Mouse (Mus musculus) spleen, postnatal 36 days (tissue): Measurements from ENCODE around the gene Ppef2.

Experiments used
- DNase-seq, 2 experiments: peaks; one replicate each; pipeline ENCODE4 v3.0.0; 2022; ENCODE audit warnings: low spot score in 2 of 2, mixed read lengths in 1 of 2

Gene Ppef2

GRCm38 (mm10) chr5:92256218-92256617 is at the start of gene Ppef2:
TSS of gene Ppef2 (minus strand) at chr5:92256278.
- DNase-seq: no peak

- no peak for DNase-seq
Observed at GRCm38 (mm10) chr5:92304291-92304690, 48.2 kb upstream of the Ppef2 start.

DNA sequence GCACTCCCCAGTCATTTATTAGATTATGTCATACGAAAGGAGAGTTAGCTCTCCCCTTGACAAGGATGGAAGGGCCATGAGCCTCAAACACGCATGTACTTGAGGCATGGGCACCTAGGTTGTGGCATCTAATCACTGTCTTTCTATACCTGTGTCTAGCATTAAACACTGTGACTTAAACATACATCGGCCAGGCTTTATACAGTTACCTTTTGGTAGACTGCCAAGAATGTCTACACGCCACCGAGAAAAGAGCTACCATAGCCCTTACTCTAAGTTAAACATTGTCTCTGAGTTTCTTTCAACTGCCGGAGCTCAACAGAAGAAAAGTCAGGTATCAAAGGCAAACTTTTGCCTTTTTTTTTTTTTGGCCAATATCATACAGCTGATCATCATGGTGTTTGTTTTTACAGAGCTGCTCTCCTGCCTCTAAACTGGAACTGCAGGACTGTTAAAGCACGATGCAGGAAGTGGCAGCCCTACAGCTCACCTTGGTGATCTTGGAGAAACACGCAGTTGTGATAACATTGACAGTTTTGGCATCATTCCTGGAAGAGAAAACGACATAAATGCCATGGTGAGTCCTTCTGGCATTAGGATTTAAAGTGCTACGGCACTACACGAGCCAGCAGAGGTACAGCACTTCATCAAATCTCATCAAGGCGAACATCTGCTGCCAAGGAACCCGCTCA is 46.2 kb upstream of the Ppef2 start:
- DNase-seq: no peak

- no peak for DNase-seq
Observed at GRCm38 (mm10) chr5:92294525-92294924, 38.4 kb upstream of the Ppef2 start.

DNA sequence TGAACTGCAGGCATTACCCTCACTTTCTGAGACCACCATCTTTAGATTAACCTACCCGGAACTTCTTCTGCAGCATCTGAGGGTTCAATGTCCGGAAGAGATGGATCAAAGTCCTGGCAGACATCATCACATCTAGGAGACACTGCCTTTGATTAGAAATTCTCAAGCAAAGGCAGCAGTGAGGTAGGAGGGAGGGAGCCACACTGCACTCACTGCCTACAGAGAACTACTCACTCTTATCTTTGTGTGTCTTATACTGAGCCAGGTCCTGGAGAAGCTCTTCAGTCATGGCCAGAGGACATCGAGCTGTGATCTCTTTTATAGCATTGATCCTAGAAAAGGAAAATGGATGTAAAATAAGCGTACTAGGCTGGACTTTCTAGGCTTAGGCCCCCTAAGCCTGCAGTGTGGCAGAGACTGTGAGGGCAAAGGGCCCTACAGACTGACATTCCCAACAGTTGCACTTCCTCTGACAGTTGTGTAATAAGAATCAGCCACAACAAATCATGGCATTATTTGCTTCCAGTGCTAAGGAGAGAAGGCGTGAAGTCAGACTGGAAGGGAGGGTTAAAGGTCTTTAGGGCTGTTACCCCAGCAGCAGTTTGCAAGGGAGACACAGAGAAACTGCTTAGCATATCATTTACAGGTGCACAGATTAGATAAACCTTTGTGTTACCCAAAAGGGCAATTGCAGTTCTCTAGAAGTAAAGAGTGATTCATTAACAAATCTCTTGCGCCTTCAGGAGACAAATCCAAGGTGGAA is 35.8 kb upstream of the Ppef2 start:
- no peak for DNase-seq

DNA sequence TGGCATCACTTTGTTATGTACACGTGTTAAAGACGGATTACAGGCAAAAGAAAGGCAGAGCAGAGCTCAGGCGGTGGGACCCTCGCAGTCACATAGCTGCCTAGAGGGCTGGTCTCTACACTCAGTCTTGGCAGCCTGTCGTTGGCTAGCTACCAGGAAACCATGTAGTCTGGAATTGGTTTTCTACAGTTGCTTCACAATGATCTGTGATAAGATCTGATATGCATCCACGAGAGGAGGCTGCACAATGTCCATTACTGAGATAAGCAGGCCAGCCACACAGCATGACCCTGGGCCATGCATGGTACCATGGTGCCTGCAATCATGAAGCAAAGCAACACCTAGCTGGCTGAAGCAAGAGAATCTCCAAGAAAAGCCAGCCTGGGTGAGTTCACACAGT is 31.8 kb upstream of the Ppef2 start:
- no peak for DNase-seq

DNA sequence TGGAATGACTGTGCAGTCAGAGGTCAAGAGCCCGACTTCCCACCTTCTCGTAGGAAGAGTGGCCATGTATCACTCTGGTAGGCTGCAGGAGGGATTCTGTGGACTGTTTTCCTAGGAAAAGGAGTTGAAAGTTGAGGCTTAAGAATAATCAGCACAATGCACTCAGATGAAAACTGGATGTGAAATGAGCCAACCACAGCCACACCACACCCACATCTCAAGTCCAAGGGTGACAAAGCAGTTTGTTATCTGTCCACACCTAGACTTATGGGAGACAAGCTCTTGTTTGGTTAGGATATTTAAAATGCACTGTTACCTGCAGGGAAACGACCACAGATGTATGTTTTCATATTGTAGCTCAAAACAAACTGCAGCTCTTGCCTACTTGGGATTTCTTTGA is 27.0 kb upstream of the Ppef2 start:
- DNase-seq: no peak

DNA sequence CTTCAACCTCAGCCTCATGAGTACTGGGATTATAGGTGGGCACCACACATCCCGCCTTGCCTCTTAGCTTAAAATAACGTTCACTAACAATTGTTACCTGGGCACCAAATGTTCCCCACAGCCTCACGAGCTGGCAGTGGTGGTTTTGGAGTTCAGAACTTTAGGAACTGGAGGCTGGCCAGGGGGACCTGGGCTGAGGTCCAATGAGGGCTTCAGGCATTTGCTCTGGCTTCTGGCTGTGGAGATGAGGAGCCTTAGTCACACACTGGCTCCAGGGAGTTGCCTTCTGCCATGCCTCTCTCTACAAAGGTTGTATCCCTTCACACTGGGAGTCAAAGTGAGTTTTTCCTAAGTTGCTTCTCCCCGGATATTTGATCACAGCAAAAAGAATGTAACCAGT is 26.5 kb upstream of the Ppef2 start:
- no peak for DNase-seq

- DNase-seq: peak; percentile 83 to 87
Observed at GRCm38 (mm10) chr5:92278942-92279537, 23.0 kb upstream of the Ppef2 start.

DNA sequence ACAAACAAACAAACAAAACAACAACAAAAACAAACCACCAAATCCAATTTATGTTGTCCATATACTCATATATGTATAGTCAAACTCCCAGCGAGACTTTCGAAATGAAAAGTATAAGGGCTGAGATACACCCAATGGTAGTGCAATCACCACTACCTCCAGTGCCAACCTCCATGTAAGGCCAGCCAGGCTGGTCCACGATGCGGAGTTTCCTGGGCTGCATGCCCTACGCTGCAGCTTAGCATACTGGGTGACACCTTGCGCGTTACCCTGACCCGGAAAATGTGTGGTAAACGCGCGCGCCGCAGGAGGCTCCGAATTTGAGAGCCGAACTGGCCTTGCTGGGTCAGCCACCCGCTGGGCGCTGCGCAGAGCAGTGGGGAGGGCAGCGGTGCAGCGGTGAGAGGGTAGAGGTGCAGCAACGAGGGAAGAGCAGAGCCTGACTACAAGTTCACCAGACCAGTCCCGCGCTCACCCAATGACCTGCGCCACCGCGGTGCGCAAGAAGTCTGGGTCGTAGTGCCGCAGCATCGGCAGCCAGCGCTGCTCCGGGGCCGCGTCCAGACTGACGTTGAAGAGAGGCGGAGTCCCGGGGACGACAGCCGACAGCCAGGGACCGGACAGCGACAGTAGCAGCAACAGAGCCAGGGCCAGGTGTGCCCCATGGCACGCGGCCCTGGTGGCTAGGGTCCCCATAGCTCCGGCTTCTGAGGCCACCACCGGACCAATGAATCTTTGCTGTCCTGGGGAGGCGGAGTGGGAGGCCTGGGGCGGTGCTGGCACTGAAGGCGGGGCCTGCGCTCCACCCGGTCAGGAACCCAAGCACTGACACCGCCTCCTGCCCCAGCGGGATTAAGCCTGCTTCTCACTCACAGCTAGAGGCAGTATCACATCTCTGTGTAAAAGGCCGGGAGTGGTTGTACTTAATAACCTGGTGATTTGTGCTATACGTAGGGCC is 21.6 kb upstream of the Ppef2 start, which contains the start of gene Naaa:
Naaa (minus strand) TSS at position 734 of the 958 bp plus-strand sequence.
- DNase-seq: peak; percentile 92 to 93

DNA sequence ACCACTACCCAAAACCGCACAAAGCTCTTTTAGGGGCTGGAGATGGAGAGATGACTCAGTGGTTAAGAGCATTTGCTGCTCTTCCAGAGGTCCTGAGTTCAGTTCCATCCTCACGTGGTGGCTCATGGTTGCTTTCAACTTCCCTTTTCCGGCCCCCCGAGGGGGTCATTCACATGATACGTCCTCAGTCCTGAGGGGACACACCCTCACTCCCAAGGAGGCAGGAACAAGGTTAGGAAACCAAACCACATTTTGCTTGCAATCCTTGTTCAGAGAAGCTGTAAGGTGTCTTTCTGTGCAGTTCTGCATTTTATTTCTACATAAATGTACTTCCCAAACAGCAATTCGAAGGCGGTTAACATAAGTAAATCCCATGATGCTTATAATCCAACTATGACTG is 14.4 kb upstream of the Ppef2 start:
- DNase-seq: no peak

- DNase-seq: no peak
Observed at GRCm38 (mm10) chr5:92263761-92264359, 7.8 kb upstream of the Ppef2 start.

DNA sequence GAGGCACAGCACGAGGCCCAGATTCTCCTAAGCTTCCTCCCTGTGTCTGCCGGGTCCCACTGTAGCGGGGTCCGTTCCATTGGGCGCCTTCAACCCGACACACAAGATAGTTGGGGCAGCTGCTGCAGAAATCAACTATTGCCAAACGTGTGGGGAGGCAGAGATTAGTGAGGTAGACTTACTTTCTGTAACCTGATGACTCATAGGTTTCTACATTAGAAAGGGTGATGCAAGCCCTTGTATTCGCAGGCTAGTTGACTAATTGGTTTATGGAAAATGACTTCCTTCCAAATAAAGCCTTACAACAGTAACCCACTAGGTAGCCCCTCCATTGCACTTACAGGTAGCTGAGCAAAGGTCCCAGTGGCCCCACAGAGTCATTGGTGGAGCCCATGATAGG is 6.6 kb upstream of the Ppef2 start:
- no peak for DNase-seq

DNA sequence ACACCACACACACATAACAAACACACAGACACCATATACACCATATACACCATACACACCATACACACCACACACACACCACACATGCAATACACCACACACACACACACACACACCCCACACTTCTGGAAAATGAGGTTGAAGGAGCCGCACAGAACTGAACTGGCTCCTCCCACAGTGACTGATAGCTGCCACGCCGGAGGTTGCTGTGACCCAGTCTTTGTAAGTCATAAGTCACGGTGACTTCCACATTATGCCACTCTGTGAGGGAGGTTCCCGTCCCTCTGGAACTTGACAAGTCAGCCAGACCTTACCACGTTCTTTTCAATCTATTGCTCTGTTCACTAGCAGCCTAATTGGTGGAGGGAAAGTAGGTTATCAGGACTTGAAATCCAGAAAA is 1.6 kb downstream of the Ppef2 start:
- no peak for DNase-seq

DNA sequence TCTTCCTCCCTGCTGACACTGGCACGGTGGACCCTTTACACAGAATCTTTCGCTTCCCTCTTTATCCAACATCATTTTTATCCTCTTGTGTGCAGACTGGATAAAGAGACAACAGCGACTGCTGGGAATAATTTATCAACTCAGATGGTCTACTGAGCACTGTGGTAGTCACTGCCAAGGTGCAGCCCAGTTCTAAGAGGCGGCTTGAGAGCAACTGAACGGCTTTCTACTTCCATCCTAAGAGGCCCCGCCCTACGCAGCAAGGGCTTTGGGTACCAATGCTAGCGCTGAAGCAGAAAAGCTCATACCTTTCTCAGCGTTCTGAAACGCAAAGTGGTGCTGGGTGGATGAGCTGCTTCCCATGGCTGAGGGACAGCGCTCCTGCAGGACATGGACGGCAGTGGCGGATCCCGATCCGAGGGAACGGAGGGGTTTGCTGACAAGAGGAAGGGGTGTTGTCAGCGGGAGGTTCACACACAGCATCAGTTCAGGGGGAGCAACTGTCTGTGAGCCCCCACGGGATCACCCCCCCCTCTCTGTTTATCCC is 3.2 kb downstream of the Ppef2 start:
- DNase-seq: no peak

- no peak for DNase-seq
Observed at GRCm38 (mm10) chr5:92252031-92252430, 4.0 kb downstream of the Ppef2 start.

DNA sequence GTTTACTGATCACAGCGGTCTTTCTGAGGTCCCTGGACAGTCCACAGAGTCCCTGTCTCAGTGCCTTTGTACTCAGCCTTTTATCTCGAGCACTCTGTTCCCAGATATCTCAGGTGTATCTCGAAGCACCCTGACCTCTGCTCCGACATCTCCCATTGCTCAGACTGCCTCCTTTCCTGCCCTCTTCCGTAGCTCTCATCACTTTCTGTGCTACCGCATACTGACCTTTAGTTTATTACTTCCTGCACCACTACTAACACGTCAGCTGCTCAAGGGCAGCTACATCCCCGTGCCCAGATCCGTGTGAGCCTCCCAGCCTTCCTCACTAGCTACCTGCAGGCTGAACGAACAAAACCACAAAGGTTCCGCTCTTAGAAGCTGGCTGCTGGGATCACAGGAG is 7.5 kb downstream of the Ppef2 start:
- DNase-seq: no peak

DNA sequence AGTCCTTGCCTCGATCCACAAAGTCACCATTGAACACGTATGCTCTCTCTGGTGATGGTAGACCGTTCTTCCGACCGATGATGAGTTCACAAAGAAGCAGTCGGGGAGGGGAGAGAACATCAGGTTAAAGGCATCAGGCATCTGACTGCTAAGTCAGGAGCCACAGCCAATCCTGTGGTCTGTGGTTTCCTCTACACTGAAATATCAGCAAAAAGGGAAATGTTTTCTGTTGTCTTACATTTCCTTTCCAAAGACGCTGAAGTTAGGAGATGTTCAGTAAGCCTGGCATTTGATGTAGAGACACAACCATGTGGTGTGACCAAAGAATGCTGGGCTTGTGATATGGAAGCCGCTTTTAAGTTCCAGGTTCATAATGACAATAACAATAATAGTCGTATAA is 10.6 kb downstream of the Ppef2 start:
- peak; percentile 18 to 28 for DNase-seq

GRCm38 (mm10) chr5:92244900-92245299 is 11.2 kb downstream of the Ppef2 start:
- DNase-seq: no peak

- no peak for DNase-seq
Observed at GRCm38 (mm10) chr5:92240769-92241168, 15.3 kb downstream of the Ppef2 start.
